8 mouse cellular contexts compared by ENCODE assay signal in genomic region chr5:143372818-143373217, GRCm38 (mm10). TPM values are rescaled to one million over a fixed set of nuclear protein-coding genes. Genes with fewer than 3 reads are reported as not detected.
DNase-seq lines count a peak whose midpoint lies in the region; ATAC-seq and TF ChIP-seq lines count a peak whose summit lies in the region.

No protein-coding gene starts in this region.

- H3K27ac ChIP-seq in hindbrain, embryonic 13.5 days = no peak overlapping the region
- no peak overlapping the region for H3K27ac ChIP-seq in liver, postnatal 0 days (ENCODE audit: low read depth)

- peak overlapping the region; percentile 38 for H3K4me3 ChIP-seq in hindbrain, embryonic 13.5 days
- H3K4me3 ChIP-seq in liver, postnatal 0 days (ENCODE audit: low read depth, low read length) = peak overlapping the region; percentile 27

- no peaks in the 10 kb centered on the region for H3K9me3 ChIP-seq in hindbrain, embryonic 13.5 days
- H3K9me3 ChIP-seq in liver, postnatal 0 days (ENCODE audit: low read length) = no peaks in the 10 kb centered on the region

- H3K9ac ChIP-seq in hindbrain, embryonic 13.5 days = peak overlapping the region; percentile 60; the same call in 1 of the 2 replicates
- H3K9ac ChIP-seq in liver, postnatal 0 days (replicated peaks) = no peak overlapping the region

- TF ChIP-seq CTCF in liver, postnatal 0 days (IDR thresholded peaks at IDR 0.05; ENCODE audit: low read depth) = peak; percentile 52

- DNase-seq in frontal cortex, postnatal 14 days (ENCODE audit: low spot score in 2 of 2) = no peak
- peak; percentile 36 for DNase-seq in right cerebral cortex, postnatal 25 days
- no peak for DNase-seq in right cerebral cortex, postnatal 36 days (ENCODE audit: low spot score in 2 of 2)
- no peak for DNase-seq in liver, postnatal 0 days
- no peak for DNase-seq in spleen, postnatal 36 days (ENCODE audit: low spot score in 2 of 2)
- no peak for DNase-seq in thymus, postnatal 0 days (ENCODE audit: low spot score)

- peaks cover 81% of the 10 kb centered on the region for H3K27me3 ChIP-seq in hindbrain, embryonic 13.5 days
- peaks cover 66% of the 10 kb centered on the region for H3K27me3 ChIP-seq in liver, postnatal 0 days (ENCODE audit: insufficient read depth, low read length)

- WGBS in hindbrain, embryonic 13.5 days = 1% methylated on average over 35 of the region's 35 CpGs
- 3% methylated on average over 35 of the region's 35 CpGs for WGBS in liver, postnatal 0 days (ENCODE audit: insufficient replicate concordance)

- peak overlapping the region; percentile 58 for H3K4me2 ChIP-seq in hindbrain, embryonic 13.5 days
- peak overlapping the region; percentile 52 for H3K4me2 ChIP-seq in liver, postnatal 0 days (ENCODE audit: low read depth, low read length)

- peak; percentile 71 for ATAC-seq in frontal cortex, adult (ENCODE audit: low TSS enrichment)
- no peak for ATAC-seq in hindbrain, embryonic 13.5 days (ENCODE audit: low FRiP score)
- no peak for ATAC-seq in liver, postnatal 0 days

- no peak for TF ChIP-seq EP300 in liver, postnatal 0 days (IDR thresholded peaks at IDR 0.05; ENCODE audit: low read depth)

- H3K36me3 ChIP-seq in hindbrain, embryonic 13.5 days = no peaks in the 10 kb centered on the region
- H3K36me3 ChIP-seq in liver, postnatal 0 days (replicated peaks; ENCODE audit: insufficient read depth, low read length) = no peaks in the 10 kb centered on the region

- H3K4me1 ChIP-seq in hindbrain, embryonic 13.5 days (replicated peaks) = peaks cover 27% of the 10 kb centered on the region
- peaks cover 8% of the 10 kb centered on the region; the same call in 1 of the 2 replicates for H3K4me1 ChIP-seq in liver, postnatal 0 days (ENCODE audit: insufficient read depth)

RNA-seq across cellular contexts. Expression of gene Grid2ip, which starts 15.7 kb away (rescaled TPM):
- polyA plus RNA-seq in hindbrain, embryonic 13.5 days (2015; fragmentation: Nextera tagmentation; extraction: Ambion mirVana) = 0.45 and 0.47 TPM in 2 replicates
- not detected in 2 replicates for polyA plus RNA-seq in liver, postnatal 0 days (2015; fragmentation: Nextera tagmentation; extraction: Ambion mirVana)
- 0.05 TPM in 1 of 2 replicates, not detected in the other for polyA plus RNA-seq in thymus, postnatal 0 days (2015; fragmentation: Nextera tagmentation; extraction: Ambion mirVana)

RNA-seq across cellular contexts. Expression of gene Kdelr2, which starts 30.8 kb away (rescaled TPM):
- polyA plus RNA-seq in hindbrain, embryonic 13.5 days (2015; fragmentation: Nextera tagmentation; extraction: Ambion mirVana) = 150 TPM in 2 replicates
- 146 and 160 TPM in 2 replicates for polyA plus RNA-seq in liver, postnatal 0 days (2015; fragmentation: Nextera tagmentation; extraction: Ambion mirVana)
- polyA plus RNA-seq in thymus, postnatal 0 days (2015; fragmentation: Nextera tagmentation; extraction: Ambion mirVana) = 96.9 and 106 TPM in 2 replicates

RNA-seq across cellular contexts. Expression of gene Zdhhc4, which starts 43.8 kb away (rescaled TPM):
- polyA plus RNA-seq in hindbrain, embryonic 13.5 days (2015; fragmentation: Nextera tagmentation; extraction: Ambion mirVana) = 75.4 and 82.7 TPM in 2 replicates
- polyA plus RNA-seq in liver, postnatal 0 days (2015; fragmentation: Nextera tagmentation; extraction: Ambion mirVana) = 32.8 and 34.6 TPM in 2 replicates
- 88.6 and 97.2 TPM in 2 replicates for polyA plus RNA-seq in thymus, postnatal 0 days (2015; fragmentation: Nextera tagmentation; extraction: Ambion mirVana)

RNA-seq across cellular contexts. Expression of gene E130309D02Rik, which starts 57.7 kb away (rescaled TPM):
- 34.8 and 36.2 TPM in 2 replicates for polyA plus RNA-seq in hindbrain, embryonic 13.5 days (2015; fragmentation: Nextera tagmentation; extraction: Ambion mirVana)
- polyA plus RNA-seq in liver, postnatal 0 days (2015; fragmentation: Nextera tagmentation; extraction: Ambion mirVana) = 12.5 and 12.8 TPM in 2 replicates
- 43.4 and 47.8 TPM in 2 replicates for polyA plus RNA-seq in thymus, postnatal 0 days (2015; fragmentation: Nextera tagmentation; extraction: Ambion mirVana)
